Comparison of ENCODE assay signal across 10 mouse cellular contexts in genomic region chr17:12029921-12030461, GRCm38 (mm10).
DNase-seq lines count a peak whose midpoint lies in the region; ATAC-seq and TF ChIP-seq lines count a peak whose summit lies in the region.
"Had no signal": no experiment of that assay in that cellular context is flagged by ENCODE, and none has a peak within 500 bp of the region (broad histone marks: within the 10 kb centered on the region; RNA-seq: fewer than 3 reads in every experiment).

No protein-coding gene starts in this region.

- 0 out of 2 replicates have a peak overlapping the region, but pooled peaks have one; percentile 29 for H3K4me2 ChIP-seq in heart, embryonic 11.5 days
- peak overlapping the region; percentile 94; the same call in 1 of the 2 replicates for H3K4me2 ChIP-seq in CH12.LX (ENCODE audit: insufficient read depth, low read depth, poor library complexity, severe bottlenecking)
- peak overlapping the region; percentile 8; the same call in 1 of the 2 replicates for H3K4me2 ChIP-seq in forebrain, embryonic 14.5 days (ENCODE audit: low read length)

- 27% methylated on average over 14 of the region's 14 CpGs for WGBS in heart, embryonic 11.5 days (ENCODE audit: insufficient replicate concordance)
- 10% methylated on average over 14 of the region's 14 CpGs for WGBS in forebrain, embryonic 14.5 days
- 25% methylated on average over 14 of the region's 14 CpGs for WGBS in midbrain, embryonic 10.5 days

- no peak for TF ChIP-seq CTCF in CH12.LX (conservative IDR thresholded peaks at IDR 0.05 in 1 of 2, IDR thresholded peaks at IDR 0.05 in 1 of 2; ENCODE audit: low read depth in 2 of 2, low read length in 2 of 2)
- no peak for TF ChIP-seq CTCF in left cerebral cortex, adult 2 months (IDR thresholded peaks at IDR 0.05)

- in situ Hi-C loops in CH12.LX (cut with MboI; ENCODE audit: low pct_ligation_motif_present, low pct_unique_long_range_greater_than_20kb, low sequenced_read_pairs) = loop anchor here (10.0 kb wide), 1 partner anchor 335 kb away; no protein-coding TSS in a partner anchor

- no peaks in the 10 kb centered on the region for H3K36me3 ChIP-seq in heart, embryonic 11.5 days (ENCODE audit: control insufficient read depth, insufficient read depth, low read length)
- H3K36me3 ChIP-seq in CH12.LX (replicated peaks in 1 of 2; ENCODE audit: control insufficient read depth in 1 of 2, insufficient read depth in 1 of 2, low read length in 1 of 2) = peaks cover 0 to 2% of the 10 kb centered on the region in 2 experiments
- no peaks in the 10 kb centered on the region for H3K36me3 ChIP-seq in forebrain, embryonic 14.5 days (ENCODE audit: control insufficient read depth, insufficient read depth, low read length)
- H3K36me3 ChIP-seq in midbrain, embryonic 10.5 days = no peaks in the 10 kb centered on the region

- no peak for ATAC-seq in heart, embryonic 11.5 days (replicated peaks; ENCODE audit: insufficient number of reproducible peaks, low FRiP score, low TSS enrichment)
- ATAC-seq in forebrain, embryonic 14.5 days = peak; percentile 24; the same call in 1 of the 2 replicates

- no peak overlapping the region for H3K9ac ChIP-seq in heart, embryonic 11.5 days (ENCODE audit: low read depth, low read length)
- no peak overlapping the region for H3K9ac ChIP-seq in CH12.LX (ENCODE audit: insufficient read depth, low read depth)
- no peak overlapping the region for H3K9ac ChIP-seq in forebrain, embryonic 14.5 days (ENCODE audit: low read length)

- H3K4me3 ChIP-seq in heart, embryonic 11.5 days (ENCODE audit: low read depth, low read length) = no peak overlapping the region
- H3K4me3 ChIP-seq in CH12.LX (replicated peaks in 1 of 3; ENCODE audit: low read depth in 2 of 3, low read length in 2 of 3, poor library complexity in 1 of 3) = no peak overlapping the region
- H3K4me3 ChIP-seq in forebrain, embryonic 14.5 days (ENCODE audit: low read depth, low read length) = no peak overlapping the region
- peak overlapping the region; percentile 39; the same call in 1 of the 2 replicates for H3K4me3 ChIP-seq in midbrain, embryonic 10.5 days
- H3K4me3 ChIP-seq in left cerebral cortex, adult 2 months = no peak overlapping the region

- dilution Hi-C loops in CH12.LX (cut with MboI; ENCODE audit: extremely low pct_ligation_motif_present, extremely low pct_unique_long_range_greater_than_20kb, low sequenced_read_pairs) = no loop called here

- no peak for DNase-seq in heart, adult 9 months (ENCODE audit: low spot score in 2 of 2)
- no peak for DNase-seq in CH12.LX (ENCODE audit: extremely low read depth)
- peak; percentile 49 for DNase-seq in forebrain, embryonic 14.5 days (ENCODE audit: low spot score)
- no peak for DNase-seq in midbrain, embryonic 10.5 days (ENCODE audit: low spot score)
- DNase-seq in left cerebral cortex, adult 2 months (ENCODE audit: extremely low spot score in 1 of 2, low spot score in 2 of 2) = no peak
- DNase-seq in urinary bladder, adult 2 months (ENCODE audit: low spot score) = no peak
- DNase-seq in layer of hippocampus, adult 8-10 months (ENCODE audit: low spot score in 2 of 2) = no peak
- DNase-seq: cerebellum, adult 9-10 months; left cerebral cortex, postnatal 4 days had no signal

- no peak overlapping the region for H3K27ac ChIP-seq in heart, embryonic 11.5 days (ENCODE audit: low read depth, low read length)
- no peak overlapping the region for H3K27ac ChIP-seq in CH12.LX (ENCODE audit: insufficient read depth, low read depth)
- H3K27ac ChIP-seq in forebrain, embryonic 14.5 days (ENCODE audit: low read depth, low read length) = no peak overlapping the region; the same call in 1 of the 2 replicates
- H3K27ac ChIP-seq in midbrain, embryonic 10.5 days (replicated peaks) = peak overlapping the region; percentile 82
- no peak overlapping the region for H3K27ac ChIP-seq in left cerebral cortex, adult 2 months

- intact Hi-C loops in left cerebral cortex, adult 2 months (cut with DNase I) = no loop called here

- no peak for TF ChIP-seq RAD21 in CH12.LX (IDR thresholded peaks at IDR 0.05; ENCODE audit: low read depth, low read length)

- no peaks in the 10 kb centered on the region for H3K79me2 ChIP-seq in CH12.LX (replicated peaks; ENCODE audit: control insufficient read depth, extremely low read depth, insufficient read depth, poor library complexity, severe bottlenecking)

- no peak for TF ChIP-seq POLR2A in CH12.LX (IDR thresholded peaks at IDR 0.05; ENCODE audit: low read depth, low read length)

- no peak for TF ChIP-seq EP300 in CH12.LX (IDR thresholded peaks at IDR 0.05; ENCODE audit: low read length)

- no peaks in the 10 kb centered on the region for H3K4me1 ChIP-seq in heart, embryonic 11.5 days (ENCODE audit: control insufficient read depth, insufficient read depth, low read length)
- H3K4me1 ChIP-seq in CH12.LX (ENCODE audit: control insufficient read depth in 1 of 2, insufficient read depth in 2 of 2) = peaks cover 12 to 37% of the 10 kb centered on the region in 2 experiments
- H3K4me1 ChIP-seq in forebrain, embryonic 14.5 days (ENCODE audit: control insufficient read depth, insufficient read depth, low read length) = peaks cover 3% of the 10 kb centered on the region; the same call in 1 of the 2 replicates
- H3K4me1 ChIP-seq in midbrain, embryonic 10.5 days = peaks cover 30% of the 10 kb centered on the region

- H3K27me3 ChIP-seq in heart, embryonic 11.5 days (ENCODE audit: control insufficient read depth, insufficient read depth, low read length) = peaks cover 6% of the 10 kb centered on the region; the same call in 1 of the 2 replicates
- H3K27me3 ChIP-seq in CH12.LX (replicated peaks) = no peaks in the 10 kb centered on the region
- H3K27me3 ChIP-seq in forebrain, embryonic 14.5 days (replicated peaks; ENCODE audit: control insufficient read depth, insufficient read depth, low read length) = no peaks in the 10 kb centered on the region
- peaks cover 23% of the 10 kb centered on the region for H3K27me3 ChIP-seq in midbrain, embryonic 10.5 days (ENCODE audit: low read depth, poor library complexity, severe bottlenecking)

- H3K9me3 ChIP-seq in heart, embryonic 11.5 days (replicated peaks; ENCODE audit: control insufficient read depth, low read length) = no peaks in the 10 kb centered on the region
- no peaks in the 10 kb centered on the region for H3K9me3 ChIP-seq in CH12.LX (replicated peaks; ENCODE audit: low read length)
- no peaks in the 10 kb centered on the region for H3K9me3 ChIP-seq in forebrain, embryonic 14.5 days (replicated peaks; ENCODE audit: control insufficient read depth, low read length)
- H3K9me3 ChIP-seq in midbrain, embryonic 10.5 days (replicated peaks) = no peaks in the 10 kb centered on the region

TF ChIP-seq in CH12.LX, 34 proteins besides CTCF, POLR2A, EP300 and RAD21:
- TF ChIP-seq MAFK (IDR thresholded peaks at IDR 0.05; ENCODE audit: insufficient replicate concordance, low read length) (no peak), PAX5 (IDR thresholded peaks at IDR 0.05; ENCODE audit: low read length) (no peak), GABPA (IDR thresholded peaks at IDR 0.05; ENCODE audit: insufficient replicate concordance, low read depth, low read length) (no peak), SMC3 (IDR thresholded peaks at IDR 0.05; ENCODE audit: low read depth, low read length) (no peak), ZNF384 (IDR thresholded peaks at IDR 0.05; ENCODE audit: low read depth, low read length) (no peak), HCFC1 (IDR thresholded peaks at IDR 0.05; ENCODE audit: low read depth, low read length) (no peak), MEF2A (IDR thresholded peaks at IDR 0.05; ENCODE audit: borderline replicate concordance, low read depth, low read length) (no peak), USF2 (conservative IDR thresholded peaks at IDR 0.05; ENCODE audit: low read depth, low read length) (no peak), MXI1 (IDR thresholded peaks at IDR 0.05; ENCODE audit: low read depth, low read length) (no peak), JUND (conservative IDR thresholded peaks at IDR 0.05; ENCODE audit: low read depth, low read length) (no peak), IRF4 (IDR thresholded peaks at IDR 0.05; ENCODE audit: low read depth, low read length) (no peak), SIN3A (IDR thresholded peaks at IDR 0.05; ENCODE audit: low read length) (no peak)
TF ChIP-seq in CH12.LX: peak in this region for 0.

Comparison
In these comparisons a context has a peak if more than half of its experiments do, and no peak if none do; other contexts are left out.
1. H3K4me2 ChIP-seq: peak in every context shown above with its lines; median percentile 94 in CH12.LX; 29 in heart, embryonic 11.5 days; 8 in forebrain, embryonic 14.5 days.